Mouse (Mus musculus): ENCODE measurements around the gene Sbf2. TPM values are rescaled to one million over a fixed set of nuclear protein-coding genes. Genes with fewer than 3 reads are reported as not detected.

Gene Sbf2
- polyA plus RNA-seq, 1 experiment from 2014 or later, result 38.4 TPM

DNA sequence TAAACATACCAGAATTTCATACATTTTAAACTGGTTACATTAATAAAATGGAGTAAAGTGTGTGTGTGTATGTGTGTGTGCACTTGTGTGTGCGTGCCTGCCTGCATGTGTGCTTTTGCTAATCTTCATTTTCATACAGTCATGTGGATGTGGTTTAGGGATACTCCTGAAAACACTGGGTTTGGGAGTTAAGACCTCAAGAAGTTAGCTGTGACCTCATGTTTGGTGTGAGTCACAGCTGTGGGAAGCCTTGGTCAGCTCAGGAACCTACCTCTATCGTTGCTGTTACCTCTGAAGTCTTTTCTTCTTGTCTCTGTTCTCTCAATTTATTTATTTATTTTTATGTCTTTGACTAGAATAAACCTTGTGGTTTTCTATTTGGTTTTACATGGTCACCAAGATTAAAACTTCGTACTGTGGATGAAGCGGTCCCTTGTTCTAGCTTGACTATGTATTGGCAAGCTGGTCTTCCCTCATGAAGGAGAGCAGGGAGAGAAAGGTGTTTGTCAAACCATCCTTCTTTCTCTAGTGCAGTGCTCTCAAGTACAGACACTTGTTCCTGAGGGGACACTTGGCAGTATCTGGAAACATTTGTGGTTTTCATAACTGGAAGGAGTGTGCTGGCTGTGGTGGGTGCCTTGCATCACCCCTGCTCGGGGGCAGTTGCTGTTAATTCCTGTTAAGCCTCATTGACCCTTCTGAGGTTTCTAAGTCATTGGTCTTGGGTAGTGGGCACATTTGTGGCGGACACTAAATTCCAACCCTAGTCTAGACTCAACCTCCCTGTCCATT is 331.0 kb downstream of the Sbf2 start:
- Histone ChIP-seq H3K27ac (replicated peaks in 1 of 2; ENCODE audit: control insufficient read depth in 1 of 2, insufficient read depth in 1 of 2, low read depth in 2 of 2, low read length in 2 of 2) (no peak overlapping the region), H3K4me2 (ENCODE audit: low read length) (no peak overlapping the region), H3K9ac (ENCODE audit: low read length) (no peak overlapping the region), H3K4me1 (ENCODE audit: control insufficient read depth in 2 of 2, insufficient read depth in 2 of 2, low read length in 2 of 2) (peaks cover 18% of the 10 kb centered on the region in 2 experiments), H3K4me3 (ENCODE audit: control insufficient read depth in 1 of 2, insufficient read depth in 1 of 2, low read depth in 1 of 2, low read length in 2 of 2) (no peak overlapping the region), H3K9me3 (ENCODE audit: control insufficient read depth, low read length) (no peaks in the 10 kb centered on the region), H3K27me3 (ENCODE audit: control insufficient read depth, insufficient read depth, low read length) (no peaks in the 10 kb centered on the region), H3K36me3 (ENCODE audit: control insufficient read depth, insufficient read depth, low read length) (peaks cover 48% of the 10 kb centered on the region)
- 86% methylated on average over 6 of the region's 6 CpGs for WGBS
- no peak for ATAC-seq (ENCODE audit: insufficient number of reproducible peaks, insufficient read depth, low FRiP score, low read depth)

DNA sequence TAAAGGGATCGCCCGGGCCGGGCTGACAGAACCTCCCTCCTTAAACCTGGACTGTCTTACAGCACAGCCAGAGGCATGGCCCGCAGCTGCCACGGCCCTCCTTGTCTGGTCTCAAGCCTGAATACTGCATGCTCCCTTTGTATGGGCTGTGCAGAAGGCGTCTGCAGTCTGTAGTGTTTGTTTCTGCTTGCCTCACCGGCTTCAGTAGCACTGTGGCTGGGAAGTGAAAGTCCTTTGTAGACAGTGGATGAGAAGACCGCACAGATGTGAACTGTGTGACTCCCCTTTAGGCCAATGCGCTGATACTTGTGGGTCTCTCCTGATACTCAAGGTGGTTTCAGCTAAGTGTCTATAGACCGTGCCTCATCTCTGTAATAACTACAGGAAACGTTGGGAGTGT is 331.9 kb downstream of the Sbf2 start:
- WGBS, result 87% methylated on average over 11 of the region's 11 CpGs
- peaks cover 9% of the 10 kb centered on the region in 2 experiments; a peak in 3 of 4 replicates for H3K4me1 ChIP-seq (ENCODE audit: control insufficient read depth in 2 of 2, insufficient read depth in 2 of 2, low read length in 2 of 2)
- H3K27me3 ChIP-seq (ENCODE audit: control insufficient read depth, insufficient read depth, low read length), result no peaks in the 10 kb centered on the region
- H3K9ac ChIP-seq (ENCODE audit: low read length), result no peak overlapping the region
- H3K4me2 ChIP-seq (ENCODE audit: low read length), result no peak overlapping the region
- no peak overlapping the region for H3K4me3 ChIP-seq (ENCODE audit: control insufficient read depth in 1 of 2, insufficient read depth in 1 of 2, low read depth in 1 of 2, low read length in 2 of 2)
- no peaks in the 10 kb centered on the region for H3K9me3 ChIP-seq (ENCODE audit: control insufficient read depth, low read length)
- peaks cover 57% of the 10 kb centered on the region for H3K36me3 ChIP-seq (ENCODE audit: control insufficient read depth, insufficient read depth, low read length)
- no peak overlapping the region for H3K27ac ChIP-seq (replicated peaks in 1 of 2; ENCODE audit: control insufficient read depth in 1 of 2, insufficient read depth in 1 of 2, low read depth in 2 of 2, low read length in 2 of 2)
- ATAC-seq (ENCODE audit: insufficient number of reproducible peaks, insufficient read depth, low FRiP score, low read depth), result no peak

DNA sequence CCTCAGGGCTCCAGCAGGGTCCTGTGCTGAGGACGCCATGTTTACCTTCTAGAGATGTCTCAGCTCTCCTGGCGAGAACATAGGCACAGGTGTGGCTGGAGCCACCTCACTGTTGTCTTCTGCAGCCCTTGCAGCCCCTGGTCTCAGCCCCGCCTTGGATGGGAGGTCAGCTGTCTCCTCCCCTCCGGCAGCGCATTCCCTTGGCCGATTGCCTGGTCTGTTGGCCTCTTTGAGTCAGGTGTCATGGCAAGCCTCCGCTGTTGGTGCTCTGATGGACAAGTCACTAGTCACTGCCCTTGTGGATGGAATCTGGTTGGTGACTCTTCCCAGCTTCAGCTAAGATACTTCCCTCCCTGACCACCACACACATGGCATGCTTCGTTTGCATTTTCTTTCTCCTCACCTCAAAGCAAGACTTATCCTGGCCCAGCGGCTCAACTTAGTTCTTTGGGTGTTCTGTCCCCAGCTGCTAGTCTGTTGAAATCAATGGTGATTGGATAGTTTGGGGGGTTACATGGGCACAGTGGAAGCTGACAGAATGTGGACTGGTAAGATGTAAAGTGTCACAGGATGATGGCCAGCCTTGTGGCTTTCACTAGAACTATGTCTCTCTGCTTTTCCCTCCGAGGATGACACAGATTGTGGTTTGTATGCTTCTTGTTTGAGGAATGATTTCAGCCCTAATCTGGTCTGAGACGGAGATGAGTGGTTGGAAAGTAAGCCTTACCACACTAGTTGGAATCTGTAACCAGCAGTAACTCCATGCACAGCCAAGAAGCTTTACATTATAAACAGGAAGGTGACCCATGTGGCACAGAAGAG is 333.1 kb downstream of the Sbf2 start:
- H3K36me3 ChIP-seq (ENCODE audit: control insufficient read depth, insufficient read depth, low read length), result peaks cover 69% of the 10 kb centered on the region
- no peak for ATAC-seq (ENCODE audit: insufficient number of reproducible peaks, insufficient read depth, low FRiP score, low read depth)
- H3K9me3 ChIP-seq (ENCODE audit: control insufficient read depth, low read length), result no peaks in the 10 kb centered on the region
- H3K4me3 ChIP-seq (ENCODE audit: control insufficient read depth in 1 of 2, insufficient read depth in 1 of 2, low read depth in 1 of 2, low read length in 2 of 2), result no peak overlapping the region
- WGBS, result 84% methylated on average over 11 of the region's 11 CpGs
- no peaks in the 10 kb centered on the region for H3K4me1 ChIP-seq (ENCODE audit: control insufficient read depth in 2 of 2, insufficient read depth in 2 of 2, low read length in 2 of 2)
- no peaks in the 10 kb centered on the region for H3K27me3 ChIP-seq (ENCODE audit: control insufficient read depth, insufficient read depth, low read length)
- no peak overlapping the region for H3K27ac ChIP-seq (replicated peaks in 1 of 2; ENCODE audit: control insufficient read depth in 1 of 2, insufficient read depth in 1 of 2, low read depth in 2 of 2, low read length in 2 of 2)
- H3K9ac ChIP-seq (ENCODE audit: low read length), result no peak overlapping the region
- no peak overlapping the region for H3K4me2 ChIP-seq (ENCODE audit: low read length)

DNA sequence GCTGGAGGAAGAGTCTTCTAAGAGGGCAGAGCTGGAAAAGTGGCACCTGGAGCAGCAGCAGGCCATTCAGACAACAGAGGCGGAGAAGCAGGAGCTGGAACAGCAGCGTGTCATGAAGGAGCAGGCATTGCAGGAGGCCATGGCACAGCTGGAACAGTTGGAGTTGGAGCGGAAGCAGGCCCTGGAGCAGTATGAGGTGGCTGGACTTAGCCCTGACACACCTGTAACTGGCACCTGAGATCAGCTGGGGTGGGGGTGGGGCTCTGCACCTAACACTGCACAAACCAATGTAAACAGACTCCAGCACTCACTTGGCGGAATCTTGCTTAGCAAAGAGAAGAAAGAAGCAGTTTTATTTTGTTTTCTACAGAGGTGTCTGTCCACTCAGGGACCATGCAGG is 335.5 kb downstream of the Sbf2 start:
- H3K4me2 ChIP-seq (ENCODE audit: low read length), result no peak overlapping the region
- H3K27ac ChIP-seq (replicated peaks in 1 of 2; ENCODE audit: control insufficient read depth in 1 of 2, insufficient read depth in 1 of 2, low read depth in 2 of 2, low read length in 2 of 2), result no peak overlapping the region
- H3K36me3 ChIP-seq (ENCODE audit: control insufficient read depth, insufficient read depth, low read length), result peaks cover 82% of the 10 kb centered on the region
- no peaks in the 10 kb centered on the region for H3K27me3 ChIP-seq (ENCODE audit: control insufficient read depth, insufficient read depth, low read length)
- ATAC-seq (ENCODE audit: insufficient number of reproducible peaks, insufficient read depth, low FRiP score, low read depth), result no peak
- WGBS, result 97% methylated on average over 4 of the region's 4 CpGs
- peaks cover 0 to 2% of the 10 kb centered on the region in 2 experiments; a peak in 1 of 4 replicates for H3K4me1 ChIP-seq (ENCODE audit: control insufficient read depth in 2 of 2, insufficient read depth in 2 of 2, low read length in 2 of 2)
- H3K4me3 ChIP-seq (ENCODE audit: control insufficient read depth in 1 of 2, insufficient read depth in 1 of 2, low read depth in 1 of 2, low read length in 2 of 2), result no peak overlapping the region
- H3K9ac ChIP-seq (ENCODE audit: low read length), result no peak overlapping the region
- H3K9me3 ChIP-seq (ENCODE audit: control insufficient read depth, low read length), result no peaks in the 10 kb centered on the region

DNA sequence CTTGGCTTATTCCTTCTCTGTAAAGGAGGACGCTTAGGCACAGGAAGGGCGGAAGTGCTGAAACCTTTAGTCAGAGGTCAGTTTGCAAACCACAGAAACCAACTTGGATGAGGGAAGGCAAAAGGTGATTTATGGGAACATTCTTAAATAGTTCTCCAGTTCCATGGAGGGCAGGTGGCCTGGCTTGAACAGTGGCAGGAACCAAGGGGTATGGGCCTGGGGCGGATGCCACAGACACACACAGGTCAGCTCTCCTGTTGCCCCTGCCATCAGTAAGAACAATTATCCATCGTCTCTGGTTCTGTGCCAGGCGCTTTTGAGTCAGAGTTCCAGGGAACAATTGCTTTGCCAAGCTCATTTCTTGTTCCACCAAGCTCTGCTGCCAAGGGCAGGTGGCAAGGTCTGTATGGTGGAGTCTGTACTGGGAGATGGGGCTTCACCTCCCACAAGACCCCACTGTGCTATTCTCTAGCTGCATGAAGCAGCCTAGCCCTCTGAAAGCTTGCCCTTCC is 336.9 kb downstream of the Sbf2 start:
- H3K9ac ChIP-seq (ENCODE audit: low read length), result no peak overlapping the region
- no peak overlapping the region for H3K4me2 ChIP-seq (ENCODE audit: low read length)
- H3K9me3 ChIP-seq (ENCODE audit: control insufficient read depth, low read length), result no peaks in the 10 kb centered on the region
- ATAC-seq (ENCODE audit: insufficient number of reproducible peaks, insufficient read depth, low FRiP score, low read depth), result no peak
- H3K36me3 ChIP-seq (ENCODE audit: control insufficient read depth, insufficient read depth, low read length), result peaks cover 95% of the 10 kb centered on the region
- no peak overlapping the region for H3K27ac ChIP-seq (replicated peaks in 1 of 2; ENCODE audit: control insufficient read depth in 1 of 2, insufficient read depth in 1 of 2, low read depth in 2 of 2, low read length in 2 of 2)
- peaks cover 0 to 2% of the 10 kb centered on the region in 2 experiments; a peak in 1 of 4 replicates for H3K4me1 ChIP-seq (ENCODE audit: control insufficient read depth in 2 of 2, insufficient read depth in 2 of 2, low read length in 2 of 2)
- H3K27me3 ChIP-seq (ENCODE audit: control insufficient read depth, insufficient read depth, low read length), result no peaks in the 10 kb centered on the region
- H3K4me3 ChIP-seq (ENCODE audit: control insufficient read depth in 1 of 2, insufficient read depth in 1 of 2, low read depth in 1 of 2, low read length in 2 of 2), result no peak overlapping the region
- 86% methylated on average over 5 of the region's 5 CpGs for WGBS

DNA sequence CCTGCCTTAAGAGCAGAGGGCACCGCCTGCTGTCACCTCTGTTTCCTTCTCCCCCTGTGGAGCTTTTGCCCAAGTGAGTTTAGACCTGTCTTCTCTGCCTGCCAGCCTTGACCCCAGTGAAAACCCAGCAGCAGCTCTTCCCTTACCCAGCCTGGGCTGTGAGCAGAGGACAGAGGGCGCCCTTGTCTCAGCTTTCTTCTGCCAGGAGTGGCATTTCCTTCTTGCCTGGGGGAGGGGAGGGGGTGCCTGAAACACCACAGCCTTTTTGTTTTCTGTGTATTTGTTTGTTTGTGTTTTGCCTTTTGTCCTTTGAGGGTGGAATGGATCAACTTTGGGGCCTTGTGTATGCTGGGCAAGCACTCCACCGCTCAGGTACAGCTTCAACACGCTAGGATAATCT is 342.3 kb downstream of the Sbf2 start:
- Histone ChIP-seq H3K9ac (ENCODE audit: low read length) (no peak overlapping the region), H3K4me3 (ENCODE audit: control insufficient read depth in 1 of 2, insufficient read depth in 1 of 2, low read depth in 1 of 2, low read length in 2 of 2) (no peak overlapping the region), H3K4me1 (ENCODE audit: control insufficient read depth in 2 of 2, insufficient read depth in 2 of 2, low read length in 2 of 2) (peaks cover 0 to 4% of the 10 kb centered on the region in 2 experiments; a peak in 1 of 4 replicates), H3K9me3 (ENCODE audit: control insufficient read depth, low read length) (no peaks in the 10 kb centered on the region), H3K27ac (replicated peaks in 1 of 2; ENCODE audit: control insufficient read depth in 1 of 2, insufficient read depth in 1 of 2, low read depth in 2 of 2, low read length in 2 of 2) (no peak overlapping the region), H3K36me3 (ENCODE audit: control insufficient read depth, insufficient read depth, low read length) (peaks cover 74% of the 10 kb centered on the region), H3K4me2 (ENCODE audit: low read length) (no peak overlapping the region), H3K27me3 (ENCODE audit: control insufficient read depth, insufficient read depth, low read length) (no peaks in the 10 kb centered on the region)
- 76% methylated on average over 4 of the region's 4 CpGs for whole genome bisulfite sequencing
- no peak for ATAC-seq (ENCODE audit: insufficient number of reproducible peaks, insufficient read depth, low FRiP score, low read depth)

DNA sequence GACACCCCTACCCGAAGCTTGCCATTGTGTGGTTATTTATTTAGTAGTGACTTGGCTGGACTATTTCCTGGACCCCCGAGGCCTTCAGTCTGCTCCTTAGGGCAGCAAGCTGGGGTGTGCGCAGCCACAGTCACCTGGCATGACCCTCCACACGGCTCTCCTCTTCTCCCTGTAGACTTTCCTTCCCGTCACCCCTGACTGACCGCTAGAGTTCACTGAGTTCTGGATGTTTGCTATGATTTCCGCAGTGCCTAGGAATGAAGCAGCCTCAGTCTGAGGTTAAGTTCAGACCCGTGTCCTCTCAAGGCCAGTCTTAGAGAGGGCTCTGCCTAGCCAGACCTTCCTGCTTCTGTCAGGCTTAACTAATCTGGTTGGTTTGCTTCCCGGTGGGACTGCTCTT is 342.9 kb downstream of the Sbf2 start:
- ATAC-seq (ENCODE audit: insufficient number of reproducible peaks, insufficient read depth, low FRiP score, low read depth), result 0 out of 2 replicates have a peak, but pooled peaks have one; percentile 19
- WGBS, result 67% methylated on average over 9 of the region's 9 CpGs
- peak overlapping the region; percentile 24 to 35; a peak in 2 of 4 replicates for H3K27ac ChIP-seq (replicated peaks in 1 of 2; ENCODE audit: control insufficient read depth in 1 of 2, insufficient read depth in 1 of 2, low read depth in 2 of 2, low read length in 2 of 2)
- H3K9ac ChIP-seq (ENCODE audit: low read length), result no peak overlapping the region
- peaks cover 0 to 4% of the 10 kb centered on the region in 2 experiments; a peak in 1 of 4 replicates for H3K4me1 ChIP-seq (ENCODE audit: control insufficient read depth in 2 of 2, insufficient read depth in 2 of 2, low read length in 2 of 2)
- no peaks in the 10 kb centered on the region for H3K9me3 ChIP-seq (ENCODE audit: control insufficient read depth, low read length)
- no peak overlapping the region for H3K4me3 ChIP-seq (ENCODE audit: control insufficient read depth in 1 of 2, insufficient read depth in 1 of 2, low read depth in 1 of 2, low read length in 2 of 2)
- no peaks in the 10 kb centered on the region for H3K27me3 ChIP-seq (ENCODE audit: control insufficient read depth, insufficient read depth, low read length)
- H3K36me3 ChIP-seq (ENCODE audit: control insufficient read depth, insufficient read depth, low read length), result peaks cover 68% of the 10 kb centered on the region
- H3K4me2 ChIP-seq (ENCODE audit: low read length), result no peak overlapping the region

All from heart, embryonic 14.5 days (tissue).